Mouse (Mus musculus): ENCODE results near the gene Eif4a1.

DNA sequence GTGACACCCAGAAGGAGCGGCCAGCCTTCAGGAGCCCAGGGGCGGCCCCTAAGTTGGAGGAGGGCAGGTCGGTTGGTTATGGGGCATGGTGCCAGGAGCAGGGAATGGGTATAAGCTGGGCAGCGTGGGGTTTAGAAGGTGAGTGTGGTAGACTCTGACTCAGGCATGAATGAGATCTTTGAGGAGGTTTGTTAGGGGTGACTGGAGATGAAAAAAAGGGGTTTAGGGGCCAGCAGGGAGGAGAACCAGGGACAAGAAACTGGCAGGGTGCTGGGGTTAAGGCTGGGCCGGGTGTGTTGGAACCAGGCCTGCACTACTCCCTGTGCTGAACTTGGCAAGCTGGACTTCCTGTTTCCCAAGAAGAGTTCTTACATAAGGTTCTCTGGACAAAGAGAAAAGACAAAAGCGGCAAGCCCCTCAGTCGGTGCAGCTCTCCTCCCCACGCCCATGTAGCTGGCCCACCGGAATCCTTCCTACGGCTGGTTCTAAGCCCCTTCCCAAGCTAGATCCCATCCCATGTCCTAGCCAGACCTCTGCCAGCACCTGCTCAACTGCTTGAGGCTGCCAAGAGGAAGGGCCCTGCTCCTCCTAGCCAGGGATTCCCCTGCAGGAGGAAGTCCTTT lies 13.4 kb upstream of the Eif4a1 start, which contains the start of gene Tnfsf13:
- TF ChIP-seq EP300 (optimal IDR thresholded peaks at IDR 0.05): no peak
- TF ChIP-seq CTCF (IDR thresholded peaks at IDR 0.05; ENCODE audit: low read depth): no peak

Measured in stomach, postnatal 0 days (tissue).